Mouse (Mus musculus) heart, embryonic 11.5 days (tissue): ENCODE data around the gene Twf1. TPM values are rescaled to one million over a fixed set of nuclear protein-coding genes. Genes with fewer than 3 reads are reported as not detected.

Experiments used
- ATAC-seq: fragments of 200-750 bp; cut with Nextera tagmentation; replicated peaks from 2 replicates; pipeline ENCODE4 v1.8.0; 2017; ENCODE audit warnings: moderate library complexity; ENCODE audit not compliant: insufficient number of reproducible peaks, low FRiP score, low TSS enrichment
- H3K27ac ChIP-seq: fragments of 300-500 bp; sonication (generic); 2 replicates; pipeline ENCODE4 v1.5.1; 2014; ENCODE audit warnings: mild to moderate bottlenecking, low read depth, low read length
- H3K27me3 ChIP-seq: fragments of 300-500 bp; sonication (generic); 2 replicates; pipeline ENCODE4 v1.6.1; 2014; ENCODE audit warnings: mild to moderate bottlenecking, low read length, mixed read lengths; ENCODE audit not compliant: control insufficient read depth, insufficient read depth
- H3K36me3 ChIP-seq: fragments of 300-500 bp; sonication (generic); 2 replicates; pipeline ENCODE4 v1.6.1; 2014; ENCODE audit warnings: mild to moderate bottlenecking, low read length, moderate library complexity, mixed read lengths; ENCODE audit not compliant: control insufficient read depth, insufficient read depth
- H3K4me1 ChIP-seq: fragments of 300-500 bp; sonication (generic); 2 replicates; pipeline ENCODE4 v1.6.1; 2014; ENCODE audit warnings: low read length; ENCODE audit not compliant: control insufficient read depth, insufficient read depth
- H3K4me2 ChIP-seq: fragments of 300-500 bp; sonication (generic); 2 replicates; pipeline ENCODE4 v1.6.1; 2014; ENCODE audit warnings: mild to moderate bottlenecking, moderate library complexity
- H3K4me3 ChIP-seq: fragments of 300-500 bp; sonication (generic); 2 replicates; pipeline ENCODE4 v1.5.1; 2014; ENCODE audit warnings: low read depth, low read length
- H3K9ac ChIP-seq: fragments of 300-500 bp; sonication (generic); 2 replicates; pipeline ENCODE4 v1.6.1; 2014; ENCODE audit warnings: mild to moderate bottlenecking, low read depth, low read length, moderate library complexity
- H3K9me3 ChIP-seq: fragments of 300-500 bp; sonication (generic); replicated peaks from 2 replicates; pipeline ENCODE4 v1.6.1; 2016; ENCODE audit warnings: low read length; ENCODE audit not compliant: control insufficient read depth
- WGBS: fragments of 180-500 bp; shearing (Covaris S2); extraction: QIAGEN DNeasy Blood & Tissue Kit; methylation state at CpG from one replicate; pipeline ENCODE4 v1.1.7; 2014; ENCODE audit not compliant: insufficient replicate concordance; 5-methylcytosine and 5-hydroxymethylcytosine counted together
- polyA plus RNA-seq: library from polyadenylated mRNA; unstranded; fragments of >200 nt; fragmentation: Nextera tagmentation; extraction: Ambion mirVana; gene quantifications from 2 replicates; pipeline ENCODE4 v1.2.1, GENCODE M21; 2014

The Twf1 gene
- polyA plus RNA-seq, 1 experiment from 2014 or later: 54.5 TPM

GRCm38 (mm10) chr15:94542567-94543408 lies 46.9 kb downstream of the Twf1 start:
- Histone ChIP-seq H3K4me2 (peak overlapping the region; percentile 78), H3K9ac (peak overlapping the region; percentile 75), H3K27me3 (no peaks in the 10 kb centered on the region), H3K9me3 (no peaks in the 10 kb centered on the region), H3K4me3 (peak overlapping the region; percentile 71), H3K4me1 (peaks cover 5% of the 10 kb centered on the region), H3K36me3 (no peaks in the 10 kb centered on the region), H3K27ac (no peak overlapping the region)
- WGBS: 9% methylated on average over 22 of the region's 22 CpGs
- peak; percentile 77 for ATAC-seq

DNA sequence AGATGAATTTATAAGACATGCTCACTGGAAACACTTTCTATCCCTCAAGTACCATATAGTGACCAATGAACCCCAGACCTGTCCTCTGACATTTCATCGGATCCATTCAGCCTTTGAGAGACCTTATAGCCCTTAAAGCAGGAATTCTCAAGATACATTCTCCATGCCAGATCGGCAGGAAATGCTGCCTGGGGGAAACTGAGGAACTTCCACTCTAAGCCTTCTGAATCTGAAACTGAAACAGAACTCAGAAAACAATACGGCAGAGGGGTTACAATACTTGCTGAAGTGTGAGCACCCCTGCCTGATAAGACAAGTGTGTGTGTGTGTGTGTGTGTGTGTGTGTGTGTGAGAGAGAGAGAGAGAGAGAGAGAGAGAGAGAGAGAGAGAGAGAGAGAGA lies 50.4 kb downstream of the Twf1 start:
- Histone ChIP-seq H3K4me3 (no peak overlapping the region), H3K9ac (no peak overlapping the region), H3K36me3 (no peaks in the 10 kb centered on the region), H3K27me3 (no peaks in the 10 kb centered on the region), H3K9me3 (no peaks in the 10 kb centered on the region), H3K4me2 (no peak overlapping the region), H3K27ac (no peak overlapping the region), H3K4me1 (peaks cover 5% of the 10 kb centered on the region)
- ATAC-seq: no peak
- 85% methylated on average over 3 of the region's 3 CpGs for WGBS

- H3K27me3 ChIP-seq: no peaks in the 10 kb centered on the region
- H3K9me3 ChIP-seq: no peaks in the 10 kb centered on the region
- H3K4me2 ChIP-seq: no peak overlapping the region
- no peaks in the 10 kb centered on the region for H3K4me1 ChIP-seq
- H3K27ac ChIP-seq: no peak overlapping the region
- peaks cover 2% of the 10 kb centered on the region; the same call in 1 of the 2 replicates for H3K36me3 ChIP-seq
- H3K9ac ChIP-seq: no peak overlapping the region
- no peak for ATAC-seq
- no peak overlapping the region for H3K4me3 ChIP-seq
- WGBS: 77% methylated on average over 7 of the region's 7 CpGs
These were observed 54.2 kb downstream of the Twf1 start for GRCm38 (mm10) chr15:94535521-94535920.

- Histone ChIP-seq H3K4me3 (no peak overlapping the region), H3K4me1 (no peaks in the 10 kb centered on the region), H3K4me2 (no peak overlapping the region), H3K27ac (no peak overlapping the region), H3K9ac (no peak overlapping the region), H3K9me3 (no peaks in the 10 kb centered on the region), H3K27me3 (no peaks in the 10 kb centered on the region), H3K36me3 (peaks cover 2% of the 10 kb centered on the region; the same call in 1 of the 2 replicates)
- WGBS: 88% methylated on average over 6 of the region's 6 CpGs
- ATAC-seq: no peak
These were observed 56.7 kb downstream of the Twf1 start for GRCm38 (mm10) chr15:94532956-94533355.

DNA sequence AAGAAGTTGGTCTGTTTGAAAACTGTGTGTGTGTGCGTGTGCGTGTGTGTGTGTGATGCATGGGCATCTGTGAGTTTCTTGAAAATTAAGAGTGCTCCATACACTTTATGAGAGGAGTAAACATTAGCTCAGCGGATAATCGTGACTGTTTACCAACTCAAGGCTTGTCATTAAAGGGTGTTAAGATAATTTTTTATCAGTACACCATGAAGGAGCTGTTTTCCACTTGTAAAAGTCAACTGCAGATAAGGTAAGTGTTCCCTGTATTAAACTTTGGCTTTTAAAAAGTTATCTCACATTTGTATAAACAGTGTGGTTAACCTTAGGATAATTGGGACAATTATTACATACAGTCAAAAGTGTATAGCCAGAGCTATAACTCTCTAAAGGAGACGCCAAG lies 57.4 kb downstream of the Twf1 start:
- H3K4me2 ChIP-seq: no peak overlapping the region
- H3K9ac ChIP-seq: no peak overlapping the region
- H3K36me3 ChIP-seq: peaks cover 2% of the 10 kb centered on the region; the same call in 1 of the 2 replicates
- no peaks in the 10 kb centered on the region for H3K4me1 ChIP-seq
- no peak overlapping the region for H3K27ac ChIP-seq
- H3K9me3 ChIP-seq: no peaks in the 10 kb centered on the region
- H3K27me3 ChIP-seq: no peaks in the 10 kb centered on the region
- 74% methylated on average over 5 of the region's 5 CpGs for WGBS
- H3K4me3 ChIP-seq: no peak overlapping the region
- ATAC-seq: no peak

- WGBS: 71% methylated on average over 3 of the region's 3 CpGs
- ATAC-seq: no peak
- Histone ChIP-seq H3K4me2 (no peak overlapping the region), H3K4me3 (no peak overlapping the region), H3K36me3 (peaks cover 2% of the 10 kb centered on the region; the same call in 1 of the 2 replicates), H3K27ac (no peak overlapping the region), H3K9ac (no peak overlapping the region), H3K9me3 (no peaks in the 10 kb centered on the region), H3K4me1 (no peaks in the 10 kb centered on the region), H3K27me3 (no peaks in the 10 kb centered on the region)
These were observed 59.2 kb downstream of the Twf1 start for GRCm38 (mm10) chr15:94530519-94530918.

Other genes with a start within 250 kb of the Twf1 start
- gene Adamts20, start 124.5 kb downstream of the Twf1 start, polyA plus RNA-seq: 1.6 and 1.7 TPM in 2 replicates
- gene Pus7l, start 46.3 kb downstream of the Twf1 start, polyA plus RNA-seq: 4.7 and 5.9 TPM in 2 replicates
- gene Irak4, start 46.2 kb downstream of the Twf1 start, polyA plus RNA-seq: 3.9 and 4.1 TPM in 2 replicates
- 0.94 and 1.7 TPM in 2 replicates for gene Tmem117, start 39.3 kb upstream of the Twf1 start, polyA plus RNA-seq